Mouse (Mus musculus): ENCODE measurements around the gene Cabp1. TPM values are rescaled to one million over a fixed set of nuclear protein-coding genes. Genes with fewer than 3 reads are reported as not detected.

Cabp1 gene
- total RNA-seq, 2 experiments from 2014 or later = 295 to 302 TPM

- no peak for DNase-seq (ENCODE audit: low spot score in 2 of 2)
- intact Hi-C loops (cut with DNase I) = no loop called here
These were observed 51.9 kb downstream of the Cabp1 start for GRCm38 (mm10) chr5:115142166-115142697.

GRCm38 (mm10) chr5:115140726-115141125 lies 53.5 kb downstream of the Cabp1 start:
- intact Hi-C loops (cut with DNase I) = no loop called here
- no peak for DNase-seq (ENCODE audit: low spot score in 2 of 2)

GRCm38 (mm10) chr5:115139124-115139523 lies 55.1 kb downstream of the Cabp1 start:
- DNase-seq (ENCODE audit: low spot score in 2 of 2) = no peak
- intact Hi-C loops (cut with DNase I) = no loop called here

- intact Hi-C loops (cut with DNase I) = no loop called here
- DNase-seq (ENCODE audit: low spot score in 2 of 2) = peak; percentile 85 to 87
These were observed 59.7 kb downstream of the Cabp1 start, which contains the start of gene Unc119b for GRCm38 (mm10) chr5:115134234-115135165. Unc119b (minus strand) TSS chr5:115134975.

- DNase-seq (ENCODE audit: low spot score in 2 of 2) = no peak
- intact Hi-C loops (cut with DNase I) = no loop called here
These were observed 60.7 kb downstream of the Cabp1 start for GRCm38 (mm10) chr5:115133358-115134066.

- intact Hi-C loops (cut with DNase I) = no loop called here
These were observed 61.7 kb downstream of the Cabp1 start for GRCm38 (mm10) chr5:115132465-115132864.

GRCm38 (mm10) chr5:115129328-115129727 lies 64.9 kb downstream of the Cabp1 start:
- intact Hi-C loops (cut with DNase I) = no loop called here
- DNase-seq (ENCODE audit: low spot score in 2 of 2) = no peak

More at GRCm38 (mm10) chr5:115132465-115132864, 61.7 kb downstream of the Cabp1 start:
- no peak for DNase-seq (ENCODE audit: low spot score in 2 of 2)

- intact Hi-C loops (cut with DNase I) = no loop called here
- DNase-seq (ENCODE audit: low spot score in 2 of 2) = no peak
These were observed 66.6 kb downstream of the Cabp1 start for GRCm38 (mm10) chr5:115127421-115128179.

GRCm38 (mm10) chr5:115126578-115127312 lies 67.4 kb downstream of the Cabp1 start:
- intact Hi-C loops (cut with DNase I) = no loop called here
- DNase-seq (ENCODE audit: low spot score in 2 of 2) = no peak

- peak; percentile 87 to 94 for DNase-seq (ENCODE audit: low spot score in 2 of 2)
- intact Hi-C loops (cut with DNase I) = loop anchor here (1.0 to 2.0 kb wide), 2 partner anchors 33 to 111 kb away; partner anchors contain the start of gene Mlec
These were observed 68.8 kb downstream of the Cabp1 start for GRCm38 (mm10) chr5:115125211-115125871.

GRCm38 (mm10) chr5:115124690-115125089 lies 69.5 kb downstream of the Cabp1 start:
- intact Hi-C loops (cut with DNase I) = loop anchor here (1.0 to 2.0 kb wide), 2 partner anchors 34 to 112 kb away; partner anchors contain the start of gene Mlec
- DNase-seq (ENCODE audit: low spot score in 2 of 2) = no peak

- intact Hi-C loops (cut with DNase I) = no loop called here
These were observed 73.2 kb downstream of the Cabp1 start for GRCm38 (mm10) chr5:115120978-115121377.

GRCm38 (mm10) chr5:115118961-115119570 lies 75.1 kb downstream of the Cabp1 start, which contains the start of gene Acads:
Acads (minus strand) TSS chr5:115119346.
- intact Hi-C loops (cut with DNase I) = no loop called here

More at GRCm38 (mm10) chr5:115120978-115121377, 73.2 kb downstream of the Cabp1 start:
- no peak for DNase-seq (ENCODE audit: low spot score in 2 of 2)

More at GRCm38 (mm10) chr5:115118961-115119570, 75.1 kb downstream of the Cabp1 start, which contains the start of gene Acads:
- DNase-seq (ENCODE audit: low spot score in 2 of 2) = peak; percentile 43 to 59

Other genes with a start within 250 kb of the Cabp1 start
- gene Hnf1a, start 223.3 kb downstream of the Cabp1 start, total RNA-seq (2021) = not detected
- 10 to 100 TPM; 91.9 to 92.5 TPM for gene Sppl3, start 183.2 kb downstream of the Cabp1 start, total RNA-seq (2021)
- gene Gm10401, start 96.1 kb downstream of the Cabp1 start, total RNA-seq (2021) = not detected
- 1 to 10 TPM; 6.8 TPM for gene Acads, start 75.0 kb downstream of the Cabp1 start, total RNA-seq (2021)
- 10 to 100 TPM; 27.1 to 28.8 TPM for gene Unc119b, start 59.4 kb downstream of the Cabp1 start, total RNA-seq (2021)
- gene Mlec, start 36.2 kb downstream of the Cabp1 start, total RNA-seq (2021) = 10 to 100 TPM; 86.2 to 87.5 TPM
- 100 to 1,000 TPM; 104 to 110 TPM for gene Pop5, start 41.5 kb upstream of the Cabp1 start, total RNA-seq (2021)
- 100 to 1,000 TPM; 248 to 266 TPM for gene Rnf10, start 78.5 kb upstream of the Cabp1 start, total RNA-seq (2021)
- gene Coq5, start 85.3 kb upstream of the Cabp1 start, total RNA-seq (2021) = 10 to 100 TPM; 39.3 to 39.7 TPM
- gene Dynll1, start 106.6 kb upstream of the Cabp1 start, total RNA-seq (2021) = 100 to 1,000 TPM; 713 to 752 TPM
- 10 to 100 TPM; 71.0 to 77.6 TPM for gene Srsf9, start 132.8 kb upstream of the Cabp1 start, total RNA-seq (2021)
- gene Gatc, start 146.8 kb upstream of the Cabp1 start, total RNA-seq (2021) = 10 to 100 TPM; 19.9 to 20.9 TPM
- 10 to 100 TPM; 27.0 to 29.0 TPM for gene Triap1, start 146.8 kb upstream of the Cabp1 start, total RNA-seq (2021)
- gene Cox6a1, start 154.6 kb upstream of the Cabp1 start, total RNA-seq (2021) = 100 to 1,000 TPM; 793 to 810 TPM
- 10 to 100 TPM; 45.2 to 49.2 TPM for gene Msi1, start 235.2 kb upstream of the Cabp1 start, total RNA-seq (2021)